Mouse (Mus musculus) large intestine, adult 2 months (tissue): Measurements from ENCODE around the gene Pkp3. TPM values are rescaled to one million over a fixed set of nuclear protein-coding genes. Genes with fewer than 3 reads are reported as not detected.

Experiments used
- DNase-seq: peaks from one replicate; pipeline ENCODE4 v3.0.0-alpha.2; 2012; ENCODE audit warnings: low read depth, low spot score
- WGBS: fragments of 180-500 bp; shearing (Covaris S2); methylation state at CpG from one replicate; pipeline ENCODE4 v1.1.7; 2018; 5-methylcytosine and 5-hydroxymethylcytosine counted together
- polyA plus RNA-seq: library from polyadenylated mRNA; depleted of rRNA; stranded (reverse); fragments of >200 nt; gene quantifications from 2 replicates; pipeline ENCODE4 v1.2.3, GENCODE M21; 2012; rRNA removed

The Pkp3 gene
- polyA plus RNA-seq, 1 experiment: 101 TPM

DNA sequence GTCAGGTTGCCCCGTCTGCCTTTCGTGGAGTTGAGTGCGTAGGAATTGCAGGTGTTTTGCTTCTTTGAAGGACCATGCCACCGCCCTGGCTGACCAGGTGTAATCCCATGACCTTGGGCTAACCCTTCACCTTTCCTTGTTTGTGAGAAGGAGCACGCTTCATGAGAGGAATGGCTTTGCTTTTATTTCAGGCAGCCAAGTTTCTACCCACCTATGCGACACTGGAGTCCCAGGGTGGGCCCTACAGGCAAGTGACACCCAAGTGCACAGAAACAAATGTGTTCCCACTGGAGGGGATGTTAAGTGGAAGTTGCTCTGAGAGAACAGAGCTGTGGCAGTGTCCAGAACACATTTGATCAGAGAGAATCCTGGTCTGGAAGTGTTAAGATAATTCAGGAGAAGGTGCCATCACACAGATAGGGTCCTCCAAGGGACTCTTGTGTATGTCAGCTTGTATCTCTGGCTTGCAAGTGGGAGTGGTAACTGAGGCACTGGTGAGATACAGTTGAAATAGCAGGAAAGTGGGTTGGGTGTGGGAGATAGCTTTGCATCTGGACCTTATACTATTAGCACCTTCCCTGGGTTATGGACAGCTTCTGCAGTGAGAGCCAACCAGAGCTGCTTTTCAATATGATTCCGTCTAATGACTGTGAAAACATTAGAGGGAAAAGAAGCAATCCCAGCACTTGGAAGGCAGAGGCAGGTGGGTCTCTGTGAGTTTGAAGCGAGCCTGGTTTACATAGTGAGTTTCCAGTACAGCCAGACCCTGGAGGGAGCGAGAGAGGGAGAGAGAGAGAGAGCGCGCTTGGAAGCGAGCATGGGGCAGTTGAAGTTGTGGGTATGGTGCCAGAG is 54.1 kb downstream of the Pkp3 start:
- no peak for DNase-seq
- 53% methylated on average over 12 of the region's 12 CpGs for WGBS

Other genes with a start within 250 kb of the Pkp3 start
- gene Urah, start 243.2 kb upstream of the Pkp3 start, polyA plus RNA-seq: 47.2 and 49.4 TPM in 2 replicates
- gene Scgb1c1, start 232.7 kb upstream of the Pkp3 start, polyA plus RNA-seq: not detected in 2 replicates
- gene Odf3, start 230.4 kb upstream of the Pkp3 start, polyA plus RNA-seq: not detected in 2 replicates
- not detected in 2 replicates for gene Gm45785, start 221.9 kb upstream of the Pkp3 start, polyA plus RNA-seq
- gene Ric8a, start 221.3 kb upstream of the Pkp3 start, polyA plus RNA-seq: 93.2 and 103 TPM in 2 replicates
- 22.0 and 22.5 TPM in 2 replicates for gene Bet1l, start 220.6 kb upstream of the Pkp3 start, polyA plus RNA-seq
- gene Psmd13, start 196.2 kb upstream of the Pkp3 start, polyA plus RNA-seq: 79.6 and 86.8 TPM in 2 replicates
- 18.4 and 23.3 TPM in 2 replicates for gene Sirt3, start 195.9 kb upstream of the Pkp3 start, polyA plus RNA-seq
- gene Cox8b, start 177.8 kb upstream of the Pkp3 start, polyA plus RNA-seq: 3.4 and 4.4 TPM in 2 replicates
- gene Nlrp6, start 157.3 kb upstream of the Pkp3 start, polyA plus RNA-seq: 93.6 and 138 TPM in 2 replicates
- gene Pgghg, start 136.8 kb upstream of the Pkp3 start, polyA plus RNA-seq: 20.5 and 23.1 TPM in 2 replicates
- 0.86 and 0.95 TPM in 2 replicates for gene Ifitm5, start 127.9 kb upstream of the Pkp3 start, polyA plus RNA-seq
- not detected in 2 replicates for gene Gm45717, start 122.3 kb upstream of the Pkp3 start, polyA plus RNA-seq
- gene Ifitm2, start 122.2 kb upstream of the Pkp3 start, polyA plus RNA-seq: 596 and 675 TPM in 2 replicates
- 138 and 161 TPM in 2 replicates for gene Ifitm1, start 111.0 kb upstream of the Pkp3 start, polyA plus RNA-seq
- 306 and 461 TPM in 2 replicates for gene Ifitm3, start 67.4 kb upstream of the Pkp3 start, polyA plus RNA-seq
- gene Ifitm6, start 60.3 kb upstream of the Pkp3 start, polyA plus RNA-seq: 6.3 and 8.3 TPM in 2 replicates
- not detected in 2 replicates for gene Gm17387, start 49.1 kb upstream of the Pkp3 start, polyA plus RNA-seq
- gene B4galnt4, start 17.1 kb upstream of the Pkp3 start, polyA plus RNA-seq: 15.8 and 22.3 TPM in 2 replicates
- gene Sigirr, start 22.4 kb downstream of the Pkp3 start, polyA plus RNA-seq: 41.3 and 41.8 TPM in 2 replicates
- gene Ano9, start 39.6 kb downstream of the Pkp3 start, polyA plus RNA-seq: 143 and 205 TPM in 2 replicates
- gene Ptdss2, start 44.2 kb downstream of the Pkp3 start, polyA plus RNA-seq: 23.6 and 28.1 TPM in 2 replicates
- gene Rnh1, start 94.6 kb downstream of the Pkp3 start, polyA plus RNA-seq: 146 and 149 TPM in 2 replicates
- 82.1 and 91.7 TPM in 2 replicates for gene Hras, start 115.8 kb downstream of the Pkp3 start, polyA plus RNA-seq
- gene Lrrc56, start 115.9 kb downstream of the Pkp3 start, polyA plus RNA-seq: 5.4 and 7.2 TPM in 2 replicates
- gene Lmntd2, start 135.9 kb downstream of the Pkp3 start, polyA plus RNA-seq: 7.2 and 9.4 TPM in 2 replicates
- gene Rassf7, start 137.6 kb downstream of the Pkp3 start, polyA plus RNA-seq: 143 and 153 TPM in 2 replicates
- 23.1 and 24.7 TPM in 2 replicates for gene Phrf1, start 150.6 kb downstream of the Pkp3 start, polyA plus RNA-seq
- gene Irf7, start 188.3 kb downstream of the Pkp3 start, polyA plus RNA-seq: 159 and 210 TPM in 2 replicates
- 611 and 677 TPM in 2 replicates for gene Cdhr5, start 198.6 kb downstream of the Pkp3 start, polyA plus RNA-seq
- 226 and 321 TPM in 2 replicates for gene Sct, start 200.9 kb downstream of the Pkp3 start, polyA plus RNA-seq
- 0.08 and 0.21 TPM in 2 replicates for gene Drd4, start 213.8 kb downstream of the Pkp3 start, polyA plus RNA-seq
- gene Deaf1, start 249.5 kb downstream of the Pkp3 start, polyA plus RNA-seq: 17.5 and 19.9 TPM in 2 replicates
- 33.3 and 37.2 TPM in 2 replicates for gene Tmem80, start 249.5 kb downstream of the Pkp3 start, polyA plus RNA-seq